Mouse (Mus musculus): Measurements from ENCODE around the gene Carns1. TPM values are rescaled to one million over a fixed set of nuclear protein-coding genes. Genes with fewer than 3 reads are reported as not detected.
A peak's percentile ranks its signal among the peaks of the same experiment; 100 is the strongest.

Carns1 gene
- polyA plus RNA-seq, 1 experiment from 2014 or later = 10.4 TPM

DNA sequence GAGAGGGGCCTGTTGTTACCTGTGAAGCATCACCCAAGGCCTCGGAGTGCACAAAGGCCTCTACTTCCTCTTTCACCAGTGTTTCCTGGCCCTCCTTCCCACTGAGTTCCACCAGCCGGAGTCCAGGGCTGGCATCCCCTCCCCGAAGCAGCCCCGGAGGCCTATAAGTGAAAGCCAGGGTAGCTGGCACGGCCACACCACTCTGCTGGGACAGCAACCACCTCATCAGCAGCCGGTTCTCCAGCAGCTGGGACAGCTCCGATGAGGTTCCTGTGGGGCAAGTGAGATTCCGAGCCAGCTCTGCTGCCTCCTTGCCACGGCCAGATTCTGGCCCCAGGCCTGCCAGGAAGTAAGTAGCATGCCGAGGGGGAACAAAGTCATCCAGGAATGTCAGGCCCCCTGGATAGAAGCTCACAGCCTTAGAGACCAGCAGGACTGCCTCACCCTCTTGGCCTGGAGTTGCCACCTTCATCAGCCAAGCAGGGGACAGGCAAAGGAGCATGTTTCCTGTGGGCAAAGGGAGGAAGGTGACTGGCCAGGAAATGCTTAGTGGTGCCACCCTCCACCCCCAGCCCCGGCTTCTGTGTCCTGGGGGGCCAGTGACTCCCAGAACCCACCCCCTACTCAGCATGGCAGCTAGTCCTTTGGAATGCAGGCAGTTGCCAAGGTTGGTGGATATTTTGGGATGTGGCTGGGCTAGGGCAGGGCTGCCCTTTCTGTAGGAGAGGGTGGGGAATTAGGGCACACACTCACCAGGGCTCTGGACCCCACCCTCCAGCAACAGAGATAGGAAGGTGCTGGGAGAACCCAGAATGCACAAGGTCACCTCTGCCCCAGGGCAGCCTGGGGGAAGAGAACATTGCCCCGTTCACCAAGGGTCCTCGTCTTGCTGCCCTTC, 3.6 kb downstream of the Carns1 start:
- no peak for DNase-seq (ENCODE audit: low spot score)

DNA sequence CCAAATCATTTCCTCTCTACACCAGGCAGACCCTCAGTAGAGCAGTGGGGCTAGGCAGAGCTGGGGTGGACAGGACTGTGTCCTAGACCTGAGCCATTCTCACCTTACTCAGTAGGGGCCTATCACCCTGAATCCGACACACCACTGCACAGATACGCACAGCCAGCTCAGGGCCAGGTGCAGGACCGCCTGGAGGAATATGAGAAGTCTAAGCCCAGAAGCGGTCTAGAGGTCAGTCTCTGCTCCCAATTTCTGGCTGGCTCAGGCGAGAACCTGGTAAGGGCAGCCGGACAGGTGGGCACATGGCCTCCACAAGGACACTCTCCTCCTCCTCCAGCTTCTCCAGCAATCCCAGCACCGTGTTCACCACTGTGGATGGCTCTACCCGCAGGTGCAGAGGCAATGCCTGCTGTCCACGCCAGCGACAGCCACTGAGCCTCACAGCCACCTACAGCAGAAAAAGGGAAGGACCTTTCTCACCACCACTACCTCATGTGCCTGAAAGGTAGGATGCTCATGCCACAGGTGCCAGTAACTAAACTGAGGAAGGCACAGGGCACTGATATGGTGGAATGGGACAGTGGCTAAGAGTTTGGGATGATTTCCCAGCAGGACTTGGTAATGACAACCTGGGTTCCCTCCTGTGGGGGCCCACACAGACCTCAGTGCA, 4.4 kb downstream of the Carns1 start:
- no peak for DNase-seq (ENCODE audit: low spot score)

DNA sequence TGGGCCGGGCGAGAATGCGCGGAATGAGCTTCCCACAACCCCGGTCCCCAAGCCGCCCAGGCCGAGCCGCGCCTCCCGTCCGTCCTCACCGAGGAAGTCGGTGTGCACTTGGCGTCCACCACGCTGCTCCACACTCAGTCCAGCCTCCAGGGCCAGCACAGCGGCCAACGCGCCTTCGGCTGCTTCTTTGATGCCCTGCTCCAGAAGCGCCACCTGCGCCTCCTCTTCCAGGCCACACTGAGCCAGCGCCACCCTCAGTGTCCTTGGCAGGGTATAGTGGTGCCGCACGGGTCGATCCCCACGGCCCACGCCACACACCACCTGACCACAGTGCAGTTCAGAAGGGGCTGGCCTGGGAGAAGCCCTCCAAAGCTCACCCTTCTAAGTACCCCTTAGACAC, 5.5 kb downstream of the Carns1 start:
- no peak for DNase-seq (ENCODE audit: low spot score)

DNA sequence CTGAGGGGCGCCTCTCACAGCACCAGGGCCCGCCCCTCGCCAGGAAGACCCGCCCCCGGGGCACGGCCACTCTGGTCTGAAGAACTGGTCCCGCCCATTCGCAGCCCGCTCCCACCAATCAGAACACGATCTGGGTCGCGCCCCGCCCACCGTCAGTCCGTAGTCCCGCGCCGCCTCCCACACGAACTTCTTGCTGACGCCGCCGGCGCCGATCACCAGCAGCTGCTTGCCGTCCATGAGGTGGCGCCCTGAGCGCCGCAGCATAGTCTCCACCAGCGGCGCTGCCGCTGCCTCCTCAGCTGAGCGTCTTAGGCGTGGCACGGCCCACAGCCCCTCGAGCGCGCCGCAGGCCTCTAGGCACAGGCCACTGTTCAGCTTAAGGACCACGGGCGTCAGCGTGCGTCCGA, 5.9 kb downstream of the Carns1 start:
- peak; percentile 99 for DNase-seq (ENCODE audit: low spot score)

DNA sequence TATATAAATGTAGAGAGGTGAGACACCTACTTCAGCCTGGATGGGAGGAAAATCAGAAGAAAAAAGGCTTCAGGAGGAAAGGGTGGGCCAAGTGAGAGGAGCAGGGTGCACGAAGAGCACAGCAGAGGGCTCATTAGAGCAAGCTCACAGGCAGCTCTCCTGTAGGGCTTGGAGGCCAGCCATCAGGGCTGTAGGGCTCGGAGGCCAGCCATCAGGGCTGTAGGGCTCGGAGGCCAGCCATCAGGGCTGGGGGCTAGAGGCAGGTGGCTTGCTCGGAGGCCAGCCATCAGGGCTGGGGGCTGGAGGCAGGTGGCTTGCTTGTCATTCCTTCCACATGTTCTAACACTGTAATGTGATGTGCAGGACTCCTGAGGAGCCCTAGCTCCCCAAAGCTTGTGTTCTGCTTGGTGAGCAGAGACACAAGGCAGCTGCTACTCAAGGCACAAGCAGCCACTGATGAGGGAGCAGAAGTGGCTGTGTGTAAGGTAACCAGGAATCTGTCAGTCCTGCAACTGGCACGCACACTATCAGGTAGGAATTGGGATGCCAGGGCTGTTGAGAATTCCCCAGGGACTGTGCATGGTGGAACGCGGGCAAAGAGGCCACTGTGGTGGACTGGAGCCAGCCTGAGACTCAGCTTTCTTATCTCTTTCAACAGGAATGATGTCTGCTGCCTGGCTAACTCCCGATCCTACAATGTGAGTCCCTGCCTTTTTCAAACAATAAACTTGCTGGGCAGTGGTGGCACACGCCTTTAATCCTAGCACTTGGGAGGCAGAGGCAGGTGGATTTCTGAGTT, 8.4 kb downstream of the Carns1 start:
- DNase-seq (ENCODE audit: low spot score) = no peak

DNA sequence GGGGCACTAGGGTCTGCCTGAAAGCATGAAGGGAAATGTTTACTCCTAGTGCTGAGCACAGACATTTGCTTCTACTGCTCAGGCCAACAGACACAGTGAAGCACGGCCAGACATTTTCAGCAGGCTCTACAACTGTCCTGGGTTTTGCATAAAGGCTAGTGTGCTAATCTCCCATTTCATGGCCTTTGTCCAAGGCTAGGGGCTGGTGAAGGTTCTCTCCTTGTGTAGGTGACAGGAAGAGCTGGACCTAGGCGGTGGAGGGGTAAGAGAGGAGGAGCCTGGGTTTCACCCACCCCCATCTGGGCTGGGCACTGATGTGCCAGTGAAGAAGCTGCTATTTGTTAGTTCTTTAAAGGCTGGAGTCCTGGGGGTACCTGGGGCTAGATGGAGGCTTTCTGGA, 10.6 kb downstream of the Carns1 start:
- DNase-seq (ENCODE audit: low spot score) = no peak

DNA sequence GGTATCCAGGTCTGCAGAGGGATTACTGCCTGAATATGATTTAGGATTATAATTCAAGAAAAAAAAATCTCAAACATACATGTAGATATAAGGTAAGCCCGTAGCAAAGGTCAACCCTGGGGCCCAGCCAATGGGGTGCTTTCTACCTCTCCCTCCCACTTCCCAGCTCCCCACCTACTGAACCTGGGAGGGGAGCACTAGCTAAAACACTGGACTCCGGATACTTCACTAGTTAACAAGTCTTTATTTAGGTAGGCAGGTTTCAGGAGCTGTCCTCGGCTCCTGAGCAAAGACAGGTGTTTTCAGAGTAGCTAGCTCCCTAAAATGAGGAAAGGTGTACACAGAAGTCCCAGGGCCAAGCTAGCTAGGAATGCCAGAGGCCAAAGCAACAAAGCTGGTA, 11.2 kb downstream of the Carns1 start:
- DNase-seq (ENCODE audit: low spot score) = no peak

DNA sequence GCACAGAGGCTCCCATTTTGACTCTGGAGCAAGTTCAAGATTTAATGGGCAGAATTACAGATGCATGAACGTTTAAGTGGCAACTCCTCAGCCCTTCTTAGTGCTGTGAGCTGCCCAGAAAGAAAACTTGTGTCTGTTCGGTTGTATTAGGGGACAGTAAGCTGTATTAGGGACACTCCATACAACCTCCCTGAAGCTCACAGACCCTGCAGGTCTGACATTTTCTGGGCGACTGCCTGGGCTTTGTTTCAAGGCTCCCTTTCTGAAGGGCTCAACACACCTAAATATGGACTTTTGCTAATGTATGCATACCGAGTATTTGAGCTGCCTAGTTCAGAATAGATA, 11.8 kb downstream of the Carns1 start:
- DNase-seq (ENCODE audit: low spot score) = no peak

DNA sequence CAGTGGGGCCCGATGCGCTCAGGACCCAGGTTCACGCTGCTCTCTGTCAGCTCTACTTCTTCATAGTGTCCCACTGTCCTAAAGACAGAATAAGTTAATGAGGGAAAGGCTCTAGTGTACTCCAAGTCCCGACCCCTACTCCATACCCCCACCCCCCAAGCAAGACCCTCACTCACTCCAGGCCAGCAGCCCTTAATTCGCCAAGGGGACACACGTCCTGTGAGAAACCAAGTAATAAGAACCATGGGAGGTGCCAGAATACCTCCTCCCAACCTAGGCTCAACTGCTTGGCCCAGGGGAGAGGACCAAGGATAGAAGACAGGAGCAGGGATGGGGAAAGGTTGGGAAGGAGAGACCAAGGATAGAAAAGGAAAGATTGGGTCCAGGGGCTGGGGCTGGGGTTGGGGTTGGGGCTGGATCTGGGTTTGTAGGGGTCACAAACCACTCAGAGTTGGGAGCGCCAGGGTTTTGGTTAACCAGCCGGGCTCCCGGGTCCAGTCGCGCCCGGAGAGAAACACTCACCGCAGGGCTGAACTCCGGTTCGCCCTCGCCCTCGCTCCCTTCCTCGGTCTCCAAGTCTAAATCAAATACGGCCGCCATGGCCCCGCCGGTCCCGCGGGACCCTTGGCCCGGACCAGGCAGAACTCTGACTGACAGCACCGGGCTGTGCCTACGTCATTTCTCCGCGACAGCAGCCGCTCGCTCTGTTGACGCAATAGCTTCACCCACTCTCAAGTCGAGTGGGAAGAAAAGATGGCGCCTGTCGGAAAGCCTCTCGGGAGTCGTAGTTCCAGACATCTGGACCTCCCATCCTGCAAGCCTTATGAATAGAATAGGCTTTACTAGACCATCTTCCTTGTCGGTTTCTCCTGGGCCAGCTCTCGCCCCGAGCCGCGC, 12.4 kb downstream of the Carns1 start, which contains the start of gene Rps6kb2:
TSS of gene Rps6kb2 (minus strand) at position 709 of the 897 bp plus-strand sequence.
- DNase-seq (ENCODE audit: low spot score) = peak; percentile 95

DNA sequence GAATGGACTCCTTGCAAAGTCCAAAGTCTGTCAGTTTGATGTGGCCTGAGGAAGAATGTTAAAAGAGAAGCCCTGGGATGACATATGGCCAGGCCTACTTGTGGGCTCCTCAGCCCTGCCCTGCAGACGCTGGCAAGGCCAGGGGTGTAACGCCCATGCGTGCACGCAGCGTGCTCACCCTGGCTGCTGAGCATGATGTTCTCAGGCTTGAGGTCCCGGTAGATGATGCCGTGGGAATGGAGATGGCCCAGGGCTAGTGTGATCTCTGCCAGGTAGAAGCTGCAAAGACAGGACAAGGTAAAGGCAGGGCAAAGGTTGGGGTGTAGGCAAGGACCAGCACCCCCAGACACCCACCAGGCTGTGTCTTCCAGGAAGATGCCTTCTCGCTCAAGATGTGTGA, 16.2 kb downstream of the Carns1 start:
- no peak for DNase-seq (ENCODE audit: low spot score)

DNA sequence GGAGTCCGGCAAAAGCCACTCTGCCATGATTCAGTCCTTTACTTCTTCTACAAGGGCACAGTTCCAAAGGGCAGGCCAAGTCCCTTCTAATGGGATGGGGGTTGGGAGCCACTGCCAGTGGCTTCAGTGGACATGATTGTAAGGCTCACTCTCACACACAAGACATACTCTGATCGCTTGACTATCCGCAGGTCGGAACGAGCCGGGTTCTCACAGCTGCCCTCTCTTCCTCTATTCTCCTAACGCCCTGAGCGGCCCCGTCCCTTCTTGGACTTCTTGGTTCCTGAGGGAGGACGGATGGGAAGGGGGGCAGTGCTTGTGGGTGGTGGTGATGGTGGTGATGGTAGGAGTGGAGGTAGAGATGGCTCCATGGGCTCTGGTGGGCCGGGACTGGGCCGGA, 18.5 kb downstream of the Carns1 start:
- no peak for DNase-seq (ENCODE audit: low spot score)

DNA sequence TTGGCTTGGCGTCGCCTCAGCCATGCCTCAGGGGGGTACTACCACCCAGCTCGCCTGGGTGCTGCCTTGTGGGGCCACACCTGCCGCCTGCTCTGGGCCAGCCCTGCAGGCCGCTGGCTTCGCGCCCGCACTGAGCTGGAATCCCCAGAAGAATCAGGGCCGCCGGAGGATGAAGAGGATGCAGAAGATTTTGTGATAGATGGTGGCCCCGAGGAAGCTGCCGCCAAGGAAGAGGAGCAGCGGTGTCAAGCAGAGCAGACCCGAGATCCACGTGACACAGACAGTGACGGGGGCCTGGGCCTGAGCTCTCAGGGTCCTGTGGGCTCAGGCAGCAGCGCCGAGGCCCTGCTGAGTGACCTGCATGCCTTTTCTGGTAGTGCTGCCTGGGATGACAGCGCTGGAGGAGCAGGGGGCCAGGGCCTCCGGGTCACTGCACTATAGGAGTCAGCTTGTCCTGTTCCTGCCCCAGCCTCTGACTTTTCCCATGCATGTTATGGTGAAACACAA, 19.2 kb downstream of the Carns1 start:
- DNase-seq (ENCODE audit: low spot score) = no peak

DNA sequence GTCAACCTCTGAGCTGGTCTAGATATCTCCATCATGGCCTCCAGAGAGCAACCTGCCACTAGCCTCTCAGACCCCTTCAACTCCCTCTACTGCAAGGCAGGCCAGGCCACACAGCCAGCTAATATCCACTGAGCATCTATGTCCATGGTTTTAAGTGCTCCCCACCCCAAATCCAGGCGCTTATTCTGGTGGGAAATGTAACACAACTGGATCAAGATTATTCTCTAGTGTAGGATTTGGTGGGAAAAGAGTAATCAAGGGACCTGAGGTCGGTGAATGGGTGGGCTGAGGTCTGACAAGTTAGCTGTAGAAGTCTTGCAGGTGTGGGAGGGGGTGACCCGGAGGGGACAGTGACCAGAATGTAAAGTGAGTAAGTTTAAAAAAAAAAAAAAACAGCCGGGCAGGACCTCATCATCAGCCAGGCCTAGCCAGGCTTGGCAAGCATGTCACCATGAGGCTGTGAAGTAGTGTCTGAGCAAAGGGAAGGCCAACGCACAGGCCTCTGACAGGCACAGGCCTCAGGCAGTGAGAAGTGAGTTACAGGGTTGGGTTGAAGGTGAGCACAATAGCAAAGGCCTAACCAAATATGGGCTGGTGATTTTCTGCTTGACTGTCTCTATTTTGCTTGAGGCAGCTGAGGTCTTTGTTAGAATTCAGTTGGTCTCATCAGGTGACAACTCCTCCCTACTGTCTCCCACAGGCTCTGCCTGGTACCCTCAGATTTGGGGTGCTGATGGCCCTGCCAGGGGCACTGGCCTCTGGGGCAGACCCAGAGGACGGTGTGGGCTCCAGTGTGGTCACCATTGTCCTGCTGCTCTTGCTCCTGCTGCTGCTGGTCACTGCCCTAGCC, 19.8 kb downstream of the Carns1 start:
- peak; percentile 22 for DNase-seq (ENCODE audit: low spot score)

DNA sequence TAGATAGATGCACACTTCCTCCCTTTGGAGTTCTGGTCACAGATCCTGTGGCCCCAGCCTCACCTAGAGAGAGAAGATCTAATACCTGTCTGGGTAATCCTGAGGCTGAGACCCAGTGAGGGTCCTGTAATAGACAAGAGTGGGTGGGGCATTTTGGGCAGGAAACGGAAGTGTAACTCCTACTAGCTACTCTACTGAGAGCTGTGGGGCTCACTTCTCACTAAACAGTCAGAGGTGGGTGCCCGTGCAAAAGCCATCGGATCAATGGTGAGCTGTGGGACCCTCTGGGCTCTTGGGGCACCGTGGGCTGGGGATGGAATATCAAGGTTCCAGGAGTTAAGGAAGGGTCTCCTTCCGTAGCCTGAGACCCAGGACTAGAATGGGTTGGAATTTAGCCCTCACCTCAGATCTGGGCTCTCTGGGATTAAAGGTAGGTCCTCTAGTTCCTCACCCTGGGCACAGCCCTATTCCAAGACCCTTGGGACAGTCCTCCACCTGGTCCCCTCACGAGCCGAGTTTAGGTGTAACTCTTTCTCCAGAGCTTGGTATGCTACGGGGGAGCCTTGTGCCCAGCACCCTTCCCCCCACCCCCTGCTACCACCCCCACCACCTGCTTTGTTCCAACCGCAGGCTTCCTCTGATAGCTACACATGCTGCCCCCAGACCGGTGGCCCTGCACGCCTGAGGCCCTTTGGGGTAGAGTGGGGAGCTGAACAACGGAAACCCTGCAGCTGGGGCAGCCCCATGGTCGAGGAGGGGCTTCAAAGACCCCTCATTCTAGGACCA, 20.6 kb downstream of the Carns1 start:
- peak; percentile 86 for DNase-seq (ENCODE audit: low spot score)

DNA sequence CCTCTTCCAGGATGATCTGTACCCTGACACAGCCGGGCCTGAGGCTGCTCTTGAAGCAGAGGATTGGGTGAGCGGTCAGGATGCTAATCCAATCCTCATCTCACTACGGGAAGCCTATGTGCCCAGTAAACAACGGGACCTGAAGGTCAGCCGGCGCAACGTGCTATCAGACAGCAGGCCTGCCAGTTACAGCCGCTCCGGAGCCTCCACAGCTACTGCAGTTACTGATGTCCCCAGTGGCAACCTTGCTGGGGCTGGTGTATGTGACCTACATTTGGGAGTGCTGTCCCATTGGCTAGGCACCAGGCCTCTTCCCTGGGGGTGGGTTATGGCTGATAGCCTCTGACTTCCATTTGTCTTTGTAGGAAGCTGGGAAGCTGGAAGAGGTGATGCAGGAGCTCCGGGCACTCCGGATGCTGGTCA, 22.0 kb downstream of the Carns1 start, which contains the start of gene Ptprcap:
TSS of gene Ptprcap (plus strand) at position 373 of the 423 bp plus-strand sequence.
- no peak for DNase-seq (ENCODE audit: low spot score)

DNA sequence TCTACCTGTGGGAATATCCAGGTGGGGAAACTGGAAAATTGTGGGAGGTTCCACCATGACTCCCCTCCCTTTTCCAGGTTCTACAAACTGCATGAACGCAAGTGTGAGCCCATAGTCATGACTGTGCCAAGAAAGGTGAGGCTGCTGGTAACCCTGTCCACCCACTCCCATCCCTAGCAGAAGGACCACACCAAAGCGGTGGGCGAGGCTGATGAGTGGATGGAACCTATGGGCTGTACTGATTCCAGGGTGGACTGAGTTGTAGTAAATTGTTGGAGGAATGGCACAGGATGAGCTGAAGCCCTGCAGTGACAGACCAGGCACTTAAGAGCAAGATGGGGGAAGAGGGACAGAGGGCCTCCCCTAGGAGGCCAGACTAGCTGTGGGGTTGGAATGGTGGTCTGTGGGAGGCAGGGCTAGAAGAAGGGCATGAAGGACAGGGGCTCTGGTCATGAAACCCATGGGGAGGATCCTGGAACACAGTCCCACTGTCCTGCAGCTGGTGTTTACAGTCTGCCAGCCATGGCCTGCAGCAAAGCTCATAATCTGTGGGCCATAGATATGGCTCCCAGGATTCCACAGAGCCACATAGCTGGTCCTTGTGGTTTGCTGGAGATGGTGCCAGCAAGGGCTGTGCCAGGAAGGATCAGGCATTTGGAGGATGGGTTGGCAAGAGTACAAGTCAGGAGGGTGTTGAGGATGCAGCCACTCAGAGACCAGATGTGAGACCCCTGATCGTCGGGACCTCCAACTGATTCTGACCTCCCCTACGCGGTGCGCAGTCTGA, 22.6 kb downstream of the Carns1 start:
- DNase-seq (ENCODE audit: low spot score) = no peak

DNA sequence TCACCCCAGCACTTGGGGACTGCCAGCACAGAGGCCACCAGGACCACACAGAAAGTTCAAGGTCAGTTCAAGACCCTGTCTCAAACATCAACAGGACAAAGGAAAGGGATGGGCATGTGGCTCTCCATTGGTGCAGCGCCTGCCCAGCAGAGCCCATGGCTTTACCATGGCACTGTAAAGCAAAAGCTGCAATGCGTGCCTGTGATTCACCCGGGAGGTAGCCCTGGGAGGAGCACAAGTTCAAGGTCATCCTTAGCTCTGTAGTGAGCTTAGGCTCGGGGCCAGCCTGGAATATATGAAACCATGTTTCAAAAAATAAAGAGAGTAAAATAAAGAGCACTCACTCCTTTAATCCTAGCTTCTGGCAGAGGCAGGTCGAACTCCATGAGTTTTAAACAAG, 23.4 kb downstream of the Carns1 start:
- no peak for DNase-seq (ENCODE audit: low spot score)

DNA sequence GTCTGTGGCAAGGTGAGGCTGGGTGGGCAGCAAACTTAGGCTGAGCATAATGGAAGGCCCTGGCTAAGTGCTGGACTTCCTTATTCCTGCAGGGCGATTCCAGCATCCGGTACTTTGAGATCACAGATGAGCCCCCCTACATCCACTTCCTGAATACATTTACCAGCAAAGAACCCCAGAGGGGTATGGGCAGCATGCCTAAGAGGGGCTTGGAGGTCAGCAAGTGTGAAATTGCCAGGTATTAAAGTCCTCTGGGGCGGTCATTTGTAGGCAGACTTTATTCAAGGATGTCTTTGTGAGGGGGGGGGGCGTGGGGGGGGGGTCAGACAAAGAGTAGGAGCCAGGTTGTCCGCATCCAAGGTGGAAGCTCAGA, 23.8 kb downstream of the Carns1 start:
- DNase-seq (ENCODE audit: low spot score) = no peak

Measured in thymus, postnatal 0 days (tissue).